Mouse (Mus musculus) ES-Bruce4 (cell line): ENCODE results near the gene Fam168a.

Source experiments
- CTCF ChIP-seq: IDR thresholded peaks from one replicate; pipeline ENCODE4 v1.8.1; 2011; ENCODE audit warnings: low read depth, low read length
- POLR2A ChIP-seq: IDR thresholded peaks from one replicate; pipeline ENCODE4 v1.8.1; 2011; ENCODE audit warnings: low read length; ENCODE audit not compliant: insufficient read depth

GRCm38 (mm10) chr7:100844385-100845025 is 138.1 kb downstream of the Fam168a start:
- no peak for TF ChIP-seq POLR2A
- no peak for TF ChIP-seq CTCF
